Mouse (Mus musculus): ENCODE measurements around the gene Gm42688. TPM values are rescaled to one million over a fixed set of nuclear protein-coding genes. Genes with fewer than 3 reads are reported as not detected.

The Gm42688 gene
- polyA plus RNA-seq, 1 experiment = 1.9 TPM

- Histone ChIP-seq H3K27ac (ENCODE audit: insufficient read depth, low read length) (no peak overlapping the region), H3K4me1 (ENCODE audit: control insufficient read depth, insufficient read depth, low read length) (peaks cover 4% of the 10 kb centered on the region; the same call in 1 of the 2 replicates), H3K4me3 (ENCODE audit: insufficient read depth, low read length) (no peak overlapping the region)
- TF ChIP-seq POLR2A (IDR thresholded peaks at IDR 0.05; ENCODE audit: low read depth, low read length) (no peak), CTCF (IDR thresholded peaks at IDR 0.05; ENCODE audit: borderline replicate concordance, insufficient read depth, low read length) (no peak)
These were observed 21.5 kb downstream of the Gm42688 start for GRCm38 (mm10) chr6:83122961-83123360.

DNA sequence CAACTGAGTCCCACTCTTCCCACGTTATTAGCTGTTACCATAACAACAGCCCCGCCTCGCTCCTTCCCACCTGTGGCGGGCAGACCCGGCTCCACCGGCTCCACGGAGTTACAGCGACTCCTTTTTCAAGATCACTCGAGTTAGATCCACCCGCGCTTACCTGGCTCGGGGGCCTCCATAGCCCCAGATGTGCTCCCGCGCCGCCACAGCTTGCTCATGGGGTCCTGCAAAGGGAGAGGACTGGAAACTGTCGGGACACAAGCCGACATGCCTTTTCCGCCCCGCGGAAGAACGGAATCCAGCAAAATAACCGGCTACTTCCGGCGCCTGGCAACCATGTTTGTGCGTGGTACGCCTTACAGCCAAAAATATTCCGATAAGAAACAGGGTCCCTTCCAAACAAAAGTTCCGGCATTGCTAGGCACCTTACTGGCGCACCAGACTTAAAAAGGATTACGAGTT, 23.5 kb downstream of the Gm42688 start:
- Histone ChIP-seq H3K4me1 (ENCODE audit: control insufficient read depth, insufficient read depth, low read length) (peaks cover 4% of the 10 kb centered on the region; the same call in 1 of the 2 replicates), H3K4me3 (ENCODE audit: insufficient read depth, low read length) (peak overlapping the region; percentile 75), H3K27ac (ENCODE audit: insufficient read depth, low read length) (no peak overlapping the region)
- TF ChIP-seq CTCF (IDR thresholded peaks at IDR 0.05; ENCODE audit: borderline replicate concordance, insufficient read depth, low read length) (no peak), POLR2A (IDR thresholded peaks at IDR 0.05; ENCODE audit: low read depth, low read length) (peak; percentile 63)

GRCm38 (mm10) chr6:83125331-83125730, 23.9 kb downstream of the Gm42688 start, which contains the start of gene Ino80b:
TSS of gene Ino80b (minus strand) at chr6:83125431.
- Histone ChIP-seq H3K27ac (ENCODE audit: insufficient read depth, low read length) (no peak within 1 kb of the TSS), H3K4me1 (ENCODE audit: control insufficient read depth, insufficient read depth, low read length) (peaks cover 4% of the 10 kb centered on the region; the same call in 1 of the 2 replicates), H3K4me3 (ENCODE audit: insufficient read depth, low read length) (peak within 1 kb of the TSS; percentile 75)
- no peak for TF ChIP-seq CTCF (IDR thresholded peaks at IDR 0.05; ENCODE audit: borderline replicate concordance, insufficient read depth, low read length)
- TF ChIP-seq POLR2A (IDR thresholded peaks at IDR 0.05; ENCODE audit: low read depth, low read length) = no peak

DNA sequence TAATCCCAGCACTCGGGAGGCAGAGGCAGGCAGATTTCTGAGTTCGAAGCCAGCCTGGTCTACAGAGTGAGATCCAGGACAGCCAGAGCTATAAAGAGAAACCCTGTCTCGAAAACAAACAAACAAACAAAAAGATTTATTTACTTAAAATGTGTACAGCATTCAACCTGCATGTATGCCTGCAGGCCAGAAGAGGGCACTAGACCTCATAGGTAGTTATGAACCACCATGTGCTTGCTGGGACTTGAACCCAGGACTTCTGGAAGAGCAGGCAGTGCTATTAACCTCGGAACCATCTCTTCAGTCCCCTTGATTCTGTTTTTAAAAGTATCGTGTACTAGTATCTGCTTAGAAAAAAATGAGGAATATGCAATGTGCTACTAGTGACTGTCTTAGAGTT, 26.0 kb downstream of the Gm42688 start:
- TF ChIP-seq CTCF (IDR thresholded peaks at IDR 0.05; ENCODE audit: borderline replicate concordance, insufficient read depth, low read length) (no peak), POLR2A (IDR thresholded peaks at IDR 0.05; ENCODE audit: low read depth, low read length) (no peak)
- H3K27ac ChIP-seq (ENCODE audit: insufficient read depth, low read length) = no peak overlapping the region

DNA sequence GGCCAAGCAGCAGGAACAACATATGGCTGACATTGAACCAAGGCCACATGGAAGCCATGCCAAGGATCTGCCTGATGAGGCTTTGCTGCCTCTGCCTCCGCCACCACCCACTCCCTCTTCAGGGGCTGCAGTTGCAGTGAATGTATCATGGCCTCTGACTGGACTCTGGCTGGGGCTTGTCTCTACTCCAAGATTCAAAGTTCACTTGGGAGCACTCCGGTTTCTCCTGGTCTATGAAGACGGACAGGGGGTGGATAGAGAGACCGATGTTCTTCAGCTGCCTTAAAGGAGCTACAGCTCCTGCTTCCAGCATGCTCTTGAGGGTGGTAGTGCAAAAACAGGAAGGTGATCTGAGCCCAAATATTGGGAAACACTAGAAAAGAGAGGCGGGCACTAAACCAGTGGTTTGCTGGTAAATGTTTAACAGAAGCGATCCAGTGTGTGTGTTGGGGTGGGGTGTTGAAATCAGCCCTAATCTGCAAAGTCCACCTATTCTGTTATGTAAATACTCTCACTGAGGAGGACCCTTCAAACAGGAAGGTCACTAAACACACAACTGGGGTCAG, 30.1 kb downstream of the Gm42688 start:
- Histone ChIP-seq H3K4me1 (ENCODE audit: control insufficient read depth, insufficient read depth, low read length) (peaks cover 3% of the 10 kb centered on the region; the same call in 1 of the 2 replicates), H3K4me3 (ENCODE audit: insufficient read depth, low read length) (no peak overlapping the region), H3K27ac (ENCODE audit: insufficient read depth, low read length) (no peak overlapping the region)
- TF ChIP-seq CTCF (IDR thresholded peaks at IDR 0.05; ENCODE audit: borderline replicate concordance, insufficient read depth, low read length) (no peak), POLR2A (IDR thresholded peaks at IDR 0.05; ENCODE audit: low read depth, low read length) (peak; percentile 27; the same call in 1 of the 2 replicates)

More for the DNA sequence above, 26.0 kb downstream of the Gm42688 start:
- Histone ChIP-seq H3K4me1 (ENCODE audit: control insufficient read depth, insufficient read depth, low read length) (peaks cover 4% of the 10 kb centered on the region; the same call in 1 of the 2 replicates), H3K4me3 (ENCODE audit: insufficient read depth, low read length) (no peak overlapping the region)

DNA sequence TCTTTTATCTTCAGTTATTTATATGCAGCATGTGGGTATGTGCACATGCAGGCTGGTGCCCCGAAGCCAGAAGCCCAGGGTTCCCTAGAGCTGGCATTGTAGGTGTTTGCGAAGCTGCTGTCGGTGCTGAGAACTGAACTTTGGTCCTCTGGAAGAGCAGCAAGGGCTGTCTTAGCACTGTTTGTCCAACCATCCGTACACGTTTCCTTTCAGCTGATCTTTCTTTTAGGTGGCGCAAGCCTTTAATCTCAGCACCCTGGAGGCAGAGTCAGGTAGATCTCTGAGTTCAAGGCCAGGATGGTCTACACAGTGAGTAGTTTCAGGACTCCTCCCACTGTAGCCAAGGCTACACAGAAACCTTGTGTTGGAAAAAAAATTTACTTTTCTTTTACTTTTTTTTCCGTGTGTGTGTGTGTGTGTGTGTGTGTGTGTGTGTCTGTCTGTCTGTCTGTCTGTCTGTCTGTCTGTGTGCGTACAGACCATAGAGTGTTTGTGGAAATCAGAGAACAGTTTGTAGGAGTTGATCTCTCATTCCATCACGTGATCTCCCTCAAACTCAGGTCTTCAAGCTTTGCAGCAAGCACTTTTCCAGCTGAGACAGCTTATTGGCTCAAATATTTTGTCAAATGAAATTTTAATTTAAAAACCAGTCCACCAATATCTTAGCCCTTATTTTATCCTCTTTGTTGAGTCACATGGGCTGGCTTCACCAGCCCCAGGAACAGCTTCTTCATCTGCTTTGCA, 30.9 kb downstream of the Gm42688 start:
- Histone ChIP-seq H3K4me3 (ENCODE audit: insufficient read depth, low read length) (no peak overlapping the region), H3K27ac (ENCODE audit: insufficient read depth, low read length) (no peak overlapping the region), H3K4me1 (ENCODE audit: control insufficient read depth, insufficient read depth, low read length) (peaks cover 3% of the 10 kb centered on the region; the same call in 1 of the 2 replicates)
- TF ChIP-seq CTCF (IDR thresholded peaks at IDR 0.05; ENCODE audit: borderline replicate concordance, insufficient read depth, low read length) = no peak
- TF ChIP-seq POLR2A (IDR thresholded peaks at IDR 0.05; ENCODE audit: low read depth, low read length) = 0 out of 2 replicates have a peak, but pooled peaks have one; percentile 25

DNA sequence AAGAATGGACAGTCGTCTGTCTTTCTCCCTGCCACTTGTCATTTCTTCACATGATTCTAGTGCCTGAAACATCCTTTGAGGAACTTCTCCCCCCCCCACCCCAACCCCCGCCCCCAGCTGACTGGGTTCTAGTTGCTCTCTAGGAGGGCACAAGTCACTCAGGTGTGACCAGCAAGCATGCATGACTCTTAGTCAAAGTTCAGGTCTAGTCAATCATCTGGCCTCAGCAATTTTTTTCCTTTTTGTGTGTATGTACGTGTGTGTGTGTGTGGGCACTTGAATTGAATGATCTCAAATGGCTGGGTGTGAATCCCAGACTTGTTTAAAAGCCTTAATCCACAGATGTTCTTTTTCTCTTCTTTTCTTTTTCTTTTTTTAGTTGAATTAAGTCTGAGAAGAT, 32.8 kb downstream of the Gm42688 start:
- TF ChIP-seq POLR2A (IDR thresholded peaks at IDR 0.05; ENCODE audit: low read depth, low read length) (no peak), CTCF (IDR thresholded peaks at IDR 0.05; ENCODE audit: borderline replicate concordance, insufficient read depth, low read length) (no peak)
- H3K4me1 ChIP-seq (ENCODE audit: control insufficient read depth, insufficient read depth, low read length) = peaks cover 6% of the 10 kb centered on the region; the same call in 1 of the 2 replicates
- H3K27ac ChIP-seq (ENCODE audit: insufficient read depth, low read length) = no peak overlapping the region
- no peak overlapping the region for H3K4me3 ChIP-seq (ENCODE audit: insufficient read depth, low read length)

DNA sequence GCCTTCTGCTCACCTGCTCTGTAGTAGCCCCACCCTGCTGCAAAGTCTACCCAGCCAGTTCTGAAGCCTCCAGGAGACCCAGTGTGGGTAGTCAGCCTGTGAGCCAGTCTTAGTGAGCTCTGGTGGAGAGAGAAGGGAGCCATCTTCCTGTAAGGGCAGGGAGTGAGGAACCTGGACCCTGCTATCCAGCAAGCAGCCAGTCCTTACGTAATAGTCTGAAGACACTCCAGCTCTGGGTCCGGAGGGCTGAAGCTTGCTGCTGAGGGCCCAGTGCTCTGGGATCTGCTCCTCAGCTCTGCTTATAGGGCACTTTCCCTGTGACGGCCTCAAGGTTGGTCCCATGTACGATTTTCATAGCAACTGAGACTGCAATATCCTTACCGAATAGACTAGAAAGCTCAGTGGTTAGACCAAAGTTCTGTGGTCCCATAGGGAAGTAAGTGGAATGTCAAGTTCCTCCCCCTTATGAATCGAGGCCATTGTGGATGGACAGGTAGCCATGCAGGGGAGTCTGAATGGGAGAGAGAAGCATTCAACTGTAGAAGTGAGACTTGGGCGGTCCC, 33.6 kb downstream of the Gm42688 start, which contains the start of gene Rtkn:
Gene Rtkn (plus strand): TSS at position 513 of the 563 bp plus-strand sequence.
- peaks cover 6% of the 10 kb centered on the region; the same call in 1 of the 2 replicates for H3K4me1 ChIP-seq (ENCODE audit: control insufficient read depth, insufficient read depth, low read length)
- H3K4me3 ChIP-seq (ENCODE audit: insufficient read depth, low read length) = peak within 1 kb of the TSS; percentile 56
- 0 out of 2 replicates have a peak, but pooled peaks have one; percentile 2 for TF ChIP-seq POLR2A (IDR thresholded peaks at IDR 0.05; ENCODE audit: low read depth, low read length)
- no peak for TF ChIP-seq CTCF (IDR thresholded peaks at IDR 0.05; ENCODE audit: borderline replicate concordance, insufficient read depth, low read length)
- peak within 1 kb of the TSS; percentile 98 for H3K27ac ChIP-seq (ENCODE audit: insufficient read depth, low read length)

GRCm38 (mm10) chr6:83135571-83136161, 34.2 kb downstream of the Gm42688 start:
- peak overlapping the region; percentile 98 for H3K27ac ChIP-seq (ENCODE audit: insufficient read depth, low read length)
- peak; percentile 27; the same call in 1 of the 2 replicates for TF ChIP-seq POLR2A (IDR thresholded peaks at IDR 0.05; ENCODE audit: low read depth, low read length)
- no peak for TF ChIP-seq CTCF (IDR thresholded peaks at IDR 0.05; ENCODE audit: borderline replicate concordance, insufficient read depth, low read length)
- H3K4me3 ChIP-seq (ENCODE audit: insufficient read depth, low read length) = peak overlapping the region; percentile 56
- H3K4me1 ChIP-seq (ENCODE audit: control insufficient read depth, insufficient read depth, low read length) = peaks cover 6% of the 10 kb centered on the region; the same call in 1 of the 2 replicates
